In genomic region chr14:58989644-58990217, GRCm38 (mm10) we compare ENCODE assay signal across 24 mouse cellular contexts.
DNase-seq lines count a peak whose midpoint lies in the region; ATAC-seq and TF ChIP-seq lines count a peak whose summit lies in the region.
"Had no signal": no experiment of that assay in that cellular context is flagged by ENCODE, and none has a peak within 500 bp of the region (broad histone marks: within the 10 kb centered on the region; RNA-seq: fewer than 3 reads in every experiment).

No protein-coding gene starts in this region.

- no peak overlapping the region for H3K27ac ChIP-seq in kidney, postnatal 0 days
- H3K27ac ChIP-seq in midbrain, embryonic 10.5 days (replicated peaks), result peak overlapping the region; percentile 23; the same call in 1 of the 2 replicates
- H3K27ac ChIP-seq in midbrain, embryonic 16.5 days (ENCODE audit: low read length), result no peak overlapping the region
- peak overlapping the region; percentile 57 for H3K27ac ChIP-seq in limb, embryonic 15.5 days
- H3K27ac ChIP-seq: heart, embryonic 10.5 days; hindbrain, embryonic 14.5 days; layer of hippocampus, adult 2 months; stomach, embryonic 15.5 days had no signal

- WGBS in kidney, postnatal 0 days, result 52% methylated on average over 5 of the region's 5 CpGs
- whole genome bisulfite sequencing in midbrain, embryonic 10.5 days, result 75% methylated on average over 5 of the region's 5 CpGs
- 82% methylated on average over 5 of the region's 5 CpGs for WGBS in midbrain, embryonic 16.5 days
- 49% methylated on average over 5 of the region's 5 CpGs for whole genome bisulfite sequencing in limb, embryonic 15.5 days

- no peaks in the 10 kb centered on the region for H3K4me1 ChIP-seq in kidney, postnatal 0 days (replicated peaks; ENCODE audit: insufficient read depth, low read length)
- H3K4me1 ChIP-seq in midbrain, embryonic 10.5 days, result peaks cover 16% of the 10 kb centered on the region
- H3K4me1 ChIP-seq in midbrain, embryonic 16.5 days (ENCODE audit: control insufficient read depth, insufficient read depth, low read length), result no peaks in the 10 kb centered on the region; the same call in 1 of the 2 replicates
- H3K4me1 ChIP-seq in limb, embryonic 15.5 days, result peaks cover 5% of the 10 kb centered on the region
- H3K4me1 ChIP-seq: heart, embryonic 10.5 days; stomach, embryonic 15.5 days had no signal

- H3K4me3 ChIP-seq in kidney, postnatal 0 days (replicated peaks; ENCODE audit: low read depth, low read length), result no peak overlapping the region
- no peak overlapping the region for H3K4me3 ChIP-seq in midbrain, embryonic 10.5 days
- H3K4me3 ChIP-seq in midbrain, embryonic 16.5 days (ENCODE audit: low read depth, low read length), result no peak overlapping the region
- no peak overlapping the region for H3K4me3 ChIP-seq in limb, embryonic 15.5 days
- H3K4me3 ChIP-seq: heart, embryonic 10.5 days; layer of hippocampus, adult 2 months; stomach, embryonic 15.5 days had no signal

- H3K4me2 ChIP-seq in kidney, postnatal 0 days (ENCODE audit: low read length), result no peak overlapping the region
- no peak overlapping the region for H3K4me2 ChIP-seq in midbrain, embryonic 16.5 days (ENCODE audit: low read length)
- H3K4me2 ChIP-seq in limb, embryonic 15.5 days, result no peak overlapping the region
- H3K4me2 ChIP-seq: hindbrain, embryonic 14.5 days; liver, embryonic 11.5 days; stomach, embryonic 15.5 days had no signal

- TF ChIP-seq CTCF in kidney, postnatal 0 days (IDR thresholded peaks at IDR 0.05; ENCODE audit: low read depth), result no peak

- no peak for ATAC-seq in kidney, postnatal 0 days (replicated peaks; ENCODE audit: low FRiP score, low read depth)
- no peak for ATAC-seq in midbrain, embryonic 16.5 days
- ATAC-seq in limb, embryonic 15.5 days (ENCODE audit: insufficient number of reproducible peaks, low FRiP score, low TSS enrichment, low read depth), result no peak
- ATAC-seq: activated CD4-positive, CD25-positive, alpha-beta regulatory T cell, adult 4 months; forebrain, postnatal 0 days; inflammation-experienced regulatory T-cells, adult 6 months had no signal

- H3K9me3 ChIP-seq in kidney, postnatal 0 days (replicated peaks; ENCODE audit: low read length), result no peaks in the 10 kb centered on the region
- H3K9me3 ChIP-seq in midbrain, embryonic 10.5 days (replicated peaks), result no peaks in the 10 kb centered on the region
- H3K9me3 ChIP-seq in midbrain, embryonic 16.5 days (replicated peaks; ENCODE audit: control insufficient read depth, low read length, poor library complexity, severe bottlenecking), result no peaks in the 10 kb centered on the region
- no peaks in the 10 kb centered on the region for H3K9me3 ChIP-seq in limb, embryonic 15.5 days
- H3K9me3 ChIP-seq: heart, embryonic 10.5 days; stomach, embryonic 15.5 days had no signal

- no peak overlapping the region for H3K9ac ChIP-seq in kidney, postnatal 0 days (ENCODE audit: low read depth, low read length)
- H3K9ac ChIP-seq in midbrain, embryonic 16.5 days (ENCODE audit: low read depth, low read length), result no peak overlapping the region
- H3K9ac ChIP-seq in limb, embryonic 15.5 days, result no peak overlapping the region
- H3K9ac ChIP-seq: forebrain, postnatal 0 days; hindbrain, embryonic 14.5 days; stomach, embryonic 15.5 days had no signal

- DNase-seq in kidney, postnatal 0 days (ENCODE audit: low spot score), result peak; percentile 42
- no peak for DNase-seq in kidney, adult 18-20 months
- DNase-seq in midbrain, embryonic 10.5 days (ENCODE audit: low spot score), result no peak
- peak; percentile 9 for DNase-seq in forelimb bud, embryonic 11.5 days (ENCODE audit: low read depth, low spot score)
- no peak for DNase-seq in layer of hippocampus, adult 8-10 months (ENCODE audit: low spot score in 2 of 2)
- no peak for DNase-seq in frontal cortex, adult 2 months (ENCODE audit: extremely low spot score in 1 of 2, low spot score in 1 of 2)
- DNase-seq: adrenal gland, adult 8-10 months; cerebellum, adult 18-20 months; cerebellum, postnatal 14 days; forebrain, postnatal 0 days; gastrocnemius, postnatal 36 days; heart, postnatal 4 days; kidney, adult 2 months; kidney, postnatal 25 days; thymus, postnatal 25 days had no signal

- no peaks in the 10 kb centered on the region for H3K36me3 ChIP-seq in kidney, postnatal 0 days (ENCODE audit: insufficient read depth, low read length)
- H3K36me3 ChIP-seq in midbrain, embryonic 10.5 days, result no peaks in the 10 kb centered on the region
- H3K36me3 ChIP-seq in midbrain, embryonic 16.5 days (ENCODE audit: control insufficient read depth, insufficient read depth, low read length), result no peaks in the 10 kb centered on the region
- no peaks in the 10 kb centered on the region for H3K36me3 ChIP-seq in limb, embryonic 15.5 days
- H3K36me3 ChIP-seq: heart, embryonic 10.5 days; stomach, embryonic 15.5 days had no signal

- no peaks in the 10 kb centered on the region for H3K27me3 ChIP-seq in kidney, postnatal 0 days (ENCODE audit: insufficient read depth, low read length)
- H3K27me3 ChIP-seq in midbrain, embryonic 10.5 days (ENCODE audit: low read depth, poor library complexity, severe bottlenecking), result no peaks in the 10 kb centered on the region
- no peaks in the 10 kb centered on the region for H3K27me3 ChIP-seq in midbrain, embryonic 16.5 days (ENCODE audit: control insufficient read depth, insufficient read depth, low read depth, low read length)
- H3K27me3 ChIP-seq in limb, embryonic 15.5 days, result no peaks in the 10 kb centered on the region
- H3K27me3 ChIP-seq: stomach, embryonic 15.5 days had no signal

Comparison
In these comparisons a context has a peak if more than half of its experiments do, and no peak if none do; other contexts are left out.
1. DNase-seq: peak in kidney, postnatal 0 days (single experiment) and forelimb bud, embryonic 11.5 days (single experiment); none in kidney, adult 18-20 months (single experiment), midbrain, embryonic 10.5 days (single experiment), layer of hippocampus, adult 8-10 months (0 of 2) and frontal cortex, adult 2 months (0 of 2).
2. H3K27ac ChIP-seq: peak in midbrain, embryonic 10.5 days (single experiment) and limb, embryonic 15.5 days (single experiment); none in kidney, postnatal 0 days (single experiment) and midbrain, embryonic 16.5 days (single experiment).